Mouse (Mus musculus) naive thymus-derived CD4-positive, alpha-beta T cell, adult 5 months (primary cell): ENCODE measurements around the gene Slc7a4. TPM values are rescaled to one million over a fixed set of nuclear protein-coding genes. Genes with fewer than 3 reads are reported as not detected.

Experiments used
- polyA plus RNA-seq: library from polyadenylated mRNA; unstranded; fragments of 100-300 nt; shearing (Covaris generic); gene quantifications from one replicate; pipeline ENCODE4 v1.2.1, GENCODE M21; 2017

The Slc7a4 gene
- 1.6 TPM for polyA plus RNA-seq

GRCm38 (mm10) chr16:17583064-17583463 is at the start of gene Slc7a4:
Slc7a4 (minus strand) TSS chr16:17583214.

GRCm38 (mm10) chr16:17619198-17620105 is 36.4 kb upstream of the Slc7a4 start, which contains the start of gene Smpd4:
Smpd4 (plus strand) TSS chr16:17619354.

DNA sequence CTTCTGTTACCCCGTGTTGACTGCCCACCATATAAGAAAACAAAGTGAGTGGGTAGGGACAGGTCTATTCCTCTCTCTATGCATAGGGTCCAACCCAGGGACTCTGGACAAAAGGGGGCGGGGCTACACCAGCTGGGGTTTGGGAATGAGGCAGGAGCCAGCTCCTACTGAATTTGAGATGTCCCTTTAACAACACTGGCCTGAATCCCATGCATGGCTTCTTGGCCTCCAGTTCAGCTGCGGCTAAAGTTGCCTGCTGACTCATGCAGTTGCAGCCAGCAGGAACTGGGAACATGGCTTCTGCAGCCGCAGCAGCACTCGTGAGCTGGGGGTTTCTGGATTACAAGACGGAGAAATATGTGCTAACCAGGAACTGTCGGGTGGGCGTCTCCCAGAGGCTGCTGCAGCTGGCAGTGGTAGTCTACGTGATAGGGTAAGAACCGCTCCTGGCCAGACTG is 21.2 kb downstream of the Slc7a4 start, which contains the start of gene P2rx6:
Gene P2rx6, plus strand, starts transcription at position 135 of the 458 bp plus-strand sequence.

DNA sequence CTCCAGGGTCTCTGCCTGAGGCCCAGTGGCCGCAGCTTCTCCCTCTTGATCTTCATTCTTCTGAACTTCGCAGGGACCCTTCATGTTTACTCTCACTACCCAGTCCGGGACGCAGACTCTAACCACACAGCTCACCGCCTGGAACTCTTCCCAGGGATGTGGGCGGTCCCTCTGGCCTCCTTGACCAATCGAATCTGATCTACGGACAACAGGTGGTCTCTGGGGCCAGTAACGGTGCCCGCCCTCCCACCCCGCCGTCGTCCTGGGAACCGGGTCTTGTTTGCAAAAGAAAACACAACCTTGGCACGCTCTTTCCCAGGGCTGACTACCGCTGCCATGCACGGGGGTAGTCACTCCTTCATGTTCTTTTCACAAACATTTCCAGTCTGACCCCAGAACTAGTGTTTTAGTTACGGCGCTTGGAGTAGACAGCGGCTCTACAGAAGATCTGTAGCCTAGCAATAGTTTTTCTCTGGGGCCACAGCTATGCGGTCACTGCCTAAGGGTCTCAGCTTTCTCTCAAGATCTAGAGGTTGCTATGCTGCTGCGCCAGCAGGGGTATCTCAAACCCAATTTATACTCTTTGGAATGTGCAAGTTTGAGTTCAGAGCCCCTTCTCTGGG is 21.8 kb downstream of the Slc7a4 start, which contains the start of gene Lrrc74b:
Gene Lrrc74b, minus strand, starts transcription at position 120 of the 623 bp plus-strand sequence.

DNA sequence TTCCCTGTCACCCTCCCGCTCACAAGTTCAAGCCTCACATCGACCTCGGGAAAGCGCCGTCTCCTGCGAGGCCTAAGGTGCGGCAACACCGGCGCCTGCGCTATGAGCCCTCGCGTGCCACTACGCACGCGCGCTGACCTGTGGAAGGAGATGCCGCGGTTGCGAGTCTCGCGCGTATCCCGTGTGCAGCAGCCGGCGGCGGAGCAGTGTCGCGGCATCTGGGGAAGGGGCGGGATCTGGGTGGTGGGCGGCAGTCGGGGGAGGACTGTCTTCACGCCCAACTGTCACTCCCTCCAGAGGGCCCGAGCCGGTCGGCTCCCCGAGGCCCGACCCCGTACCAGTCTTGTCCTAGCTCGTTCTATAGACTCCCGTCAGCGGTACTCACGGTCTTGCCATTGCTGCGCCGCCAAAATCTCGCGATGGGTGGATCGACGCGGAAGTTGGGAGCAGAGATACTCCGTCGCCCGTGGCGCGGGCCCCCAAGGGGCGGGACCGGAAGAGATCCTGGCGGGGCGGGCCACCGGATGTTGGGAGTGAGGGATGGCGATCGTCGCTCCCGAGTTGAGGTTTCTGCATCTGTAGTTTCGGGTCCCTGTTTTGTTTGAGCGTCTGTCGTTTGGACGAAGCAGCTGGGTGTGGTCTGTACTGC is 52.2 kb downstream of the Slc7a4 start, which contains the start of gene Thap7:
Gene Thap7, minus strand, starts transcription at position 497 of the 649 bp plus-strand sequence.

Other genes starting within 250 kb of the Slc7a4 start
- 18.1 TPM for gene Snap29, start 177.2 kb downstream of the Slc7a4 start, polyA plus RNA-seq
- gene Pi4ka, start 176.9 kb downstream of the Slc7a4 start, polyA plus RNA-seq: 79.1 TPM
- gene Crkl, start 131.2 kb downstream of the Slc7a4 start, polyA plus RNA-seq: 64.9 TPM
- not detected for gene Aifm3, start 93.6 kb downstream of the Slc7a4 start, polyA plus RNA-seq
- 34.0 TPM for gene Lztr1, start 74.5 kb downstream of the Slc7a4 start, polyA plus RNA-seq
- 61.2 TPM for gene Thap7, start 52.1 kb downstream of the Slc7a4 start, polyA plus RNA-seq
- gene Lrrc74b, start 22.0 kb downstream of the Slc7a4 start, polyA plus RNA-seq: not detected
- not detected for gene P2rx6, start 21.3 kb downstream of the Slc7a4 start, polyA plus RNA-seq
- gene Smpd4, start 36.1 kb upstream of the Slc7a4 start, polyA plus RNA-seq: 19.5 TPM
- not detected for gene Ccdc74a, start 63.3 kb upstream of the Slc7a4 start, polyA plus RNA-seq
- gene Med15, start 149.7 kb upstream of the Slc7a4 start, polyA plus RNA-seq: 129 TPM
- 18.9 TPM for gene Klhl22, start 176.4 kb upstream of the Slc7a4 start, polyA plus RNA-seq
- not detected for gene Scarf2, start 214.1 kb upstream of the Slc7a4 start, polyA plus RNA-seq
- not detected for gene B830017H08Rik, start 249.9 kb upstream of the Slc7a4 start, polyA plus RNA-seq